Mouse (Mus musculus): ENCODE data around the gene 1700057G04Rik.
"Not testable (repeated sequence)": the region's sequence is repeated elsewhere in the genome, so short reads cannot be mapped to it uniquely, and the experiment has no call there.

The 1700057G04Rik gene

GRCm38 (mm10) chr9:92305620-92306220, 3.5 kb upstream of the 1700057G04Rik start:
- no peak for DNase-seq

- peak; percentile 31 to 55 for DNase-seq
Measured at GRCm38 (mm10) chr9:92316791-92317190, 7.6 kb downstream of the 1700057G04Rik start.

- DNase-seq: not testable (repeated sequence)
Measured at GRCm38 (mm10) chr9:92325936-92326335, 16.8 kb downstream of the 1700057G04Rik start.

GRCm38 (mm10) chr9:92326813-92327212, 17.6 kb downstream of the 1700057G04Rik start:
- no peak for DNase-seq

GRCm38 (mm10) chr9:92331383-92331782, 22.2 kb downstream of the 1700057G04Rik start:
- DNase-seq: no peak

GRCm38 (mm10) chr9:92334845-92335244, 25.7 kb downstream of the 1700057G04Rik start:
- DNase-seq: no peak

- DNase-seq: no peak
Measured at GRCm38 (mm10) chr9:92335277-92335818, 26.2 kb downstream of the 1700057G04Rik start.

GRCm38 (mm10) chr9:92337063-92337462, 27.9 kb downstream of the 1700057G04Rik start:
- no peak for DNase-seq

GRCm38 (mm10) chr9:92337661-92338060, 28.5 kb downstream of the 1700057G04Rik start:
- no peak for DNase-seq

GRCm38 (mm10) chr9:92338954-92339353, 29.8 kb downstream of the 1700057G04Rik start:
- no peak for DNase-seq

- peak in 1 of 2 experiments; percentile 16 for DNase-seq
Measured at GRCm38 (mm10) chr9:92351924-92352323, 42.7 kb downstream of the 1700057G04Rik start.

- DNase-seq: peak in 1 of 2 experiments; percentile 9
Measured at GRCm38 (mm10) chr9:92353306-92353705, 44.1 kb downstream of the 1700057G04Rik start.

GRCm38 (mm10) chr9:92360691-92361310, 51.6 kb downstream of the 1700057G04Rik start:
- DNase-seq: no peak

- no peak for DNase-seq
Measured at GRCm38 (mm10) chr9:92363478-92363877, 54.3 kb downstream of the 1700057G04Rik start.

- no peak for DNase-seq
Measured at GRCm38 (mm10) chr9:92368920-92369319, 59.7 kb downstream of the 1700057G04Rik start.

- no peak for DNase-seq
Measured at GRCm38 (mm10) chr9:92373896-92374295, 64.7 kb downstream of the 1700057G04Rik start.

- DNase-seq: peak; percentile 74 to 92
Measured at GRCm38 (mm10) chr9:92374705-92375199, 65.6 kb downstream of the 1700057G04Rik start.

GRCm38 (mm10) chr9:92375378-92375777, 66.2 kb downstream of the 1700057G04Rik start:
- peak; percentile 45 to 60 for DNase-seq

- DNase-seq: no peak
Measured at GRCm38 (mm10) chr9:92377967-92378366, 68.8 kb downstream of the 1700057G04Rik start.

GRCm38 (mm10) chr9:92379240-92379639, 70.1 kb downstream of the 1700057G04Rik start:
- DNase-seq: no peak

- DNase-seq: peak; percentile 33 to 65
Measured at GRCm38 (mm10) chr9:92383415-92383814, 74.2 kb downstream of the 1700057G04Rik start.

GRCm38 (mm10) chr9:92384401-92384800, 75.2 kb downstream of the 1700057G04Rik start:
- no peak for DNase-seq

- DNase-seq: no peak
Measured at GRCm38 (mm10) chr9:92385831-92386230, 76.7 kb downstream of the 1700057G04Rik start.

- DNase-seq: no peak
Measured at GRCm38 (mm10) chr9:92386871-92387270, 77.7 kb downstream of the 1700057G04Rik start.
